Mouse (Mus musculus) telencephalon, adult 2 months (tissue): ENCODE results near the gene Olfr1393.
"Not testable (repeated sequence)": the region's sequence is repeated elsewhere in the genome, so short reads cannot be mapped to it uniquely, and the experiment has no call there.

Experiments used
- DNase-seq: peaks from one replicate; pipeline ENCODE4 v3.0.0-alpha.2; 2011; ENCODE audit warnings: low read depth, low spot score

Olfr1393 gene

GRCm38 (mm10) chr11:49308547-49308946 is 30.4 kb downstream of the Olfr1393 start:
- not testable (repeated sequence) for DNase-seq

GRCm38 (mm10) chr11:49322442-49322841 is 44.3 kb downstream of the Olfr1393 start, which contains the start of gene Olfr1391:
Gene Olfr1391, plus strand, starts transcription at chr11:49322742.
- no peak for DNase-seq

GRCm38 (mm10) chr11:49326726-49327125 is 48.6 kb downstream of the Olfr1393 start:
- DNase-seq = no peak

- DNase-seq = peak; percentile 66
Observed at GRCm38 (mm10) chr11:49329686-49330085, 51.6 kb downstream of the Olfr1393 start.
